Mouse (Mus musculus): ENCODE data around the gene Hspa1b. TPM values are rescaled to one million over a fixed set of nuclear protein-coding genes. Genes with fewer than 3 reads are reported as not detected.
"Not testable (repeated sequence)": the region's sequence is repeated elsewhere in the genome, so short reads cannot be mapped to it uniquely, and the experiment has no call there.

The Hspa1b gene
- total RNA-seq, 2 experiments from 2014 or later, result 14.9 to 23.0 TPM

DNA sequence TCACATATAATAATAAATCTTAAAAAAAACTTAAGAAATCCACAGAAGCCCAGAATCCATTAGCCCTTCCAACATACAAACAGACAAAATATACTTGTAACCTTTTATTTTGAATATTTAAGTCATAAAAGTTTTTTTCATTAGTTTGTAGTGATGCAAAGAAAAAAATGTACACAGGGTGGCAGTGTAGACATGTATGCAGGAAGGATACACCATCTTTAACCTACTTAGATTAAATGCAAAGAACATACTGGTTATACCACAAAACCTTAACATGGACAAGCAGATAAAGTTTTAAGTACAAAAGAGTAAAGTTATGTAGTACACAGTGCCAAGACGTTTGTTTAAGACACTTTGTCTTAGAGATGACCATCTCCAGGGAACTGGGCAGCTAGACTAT is 2.7 kb downstream of the Hspa1b start:
- ATAC-seq (ENCODE audit: poor library complexity, severe bottlenecking), result no peak

DNA sequence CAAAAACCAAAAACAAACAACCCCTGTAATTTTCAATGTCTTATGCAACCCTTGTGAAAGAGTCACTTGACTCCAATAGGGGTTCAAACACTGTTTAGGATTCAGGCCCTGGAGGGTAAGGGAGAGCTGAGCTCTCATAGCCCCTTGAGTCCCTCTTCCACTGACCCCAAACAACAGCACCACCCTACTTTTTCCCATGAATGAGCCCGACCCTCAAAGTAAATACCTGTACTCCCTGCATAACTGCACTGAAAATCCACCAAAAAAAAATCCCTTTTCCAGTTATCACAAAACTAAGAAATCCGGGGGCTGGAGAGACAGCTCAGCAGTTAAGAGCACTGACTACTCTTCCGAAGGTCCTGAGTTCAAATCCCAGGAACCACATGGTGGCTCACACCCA is 3.2 kb downstream of the Hspa1b start:
- ATAC-seq (ENCODE audit: poor library complexity, severe bottlenecking), result no peak

DNA sequence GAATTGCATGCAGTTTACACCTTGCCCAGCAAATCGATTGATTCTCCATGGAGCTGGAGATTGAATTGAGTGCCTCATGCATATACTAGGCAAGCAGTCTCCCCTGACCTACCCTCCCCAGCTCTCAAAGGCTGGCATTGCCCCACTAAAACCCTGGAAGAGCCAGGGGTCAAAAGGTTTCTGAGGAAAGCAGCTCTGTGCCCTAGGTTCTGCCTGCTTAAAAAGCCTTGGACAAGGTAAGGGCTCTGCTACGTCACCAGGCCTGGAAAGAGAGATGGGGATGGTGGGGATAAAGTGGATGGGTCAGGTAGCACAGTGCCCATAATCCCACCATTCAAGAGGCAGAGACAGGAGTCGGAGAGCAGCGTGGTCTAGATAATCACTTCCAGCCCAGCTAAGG is 4.2 kb downstream of the Hspa1b start:
- ATAC-seq (ENCODE audit: poor library complexity, severe bottlenecking), result no peak

DNA sequence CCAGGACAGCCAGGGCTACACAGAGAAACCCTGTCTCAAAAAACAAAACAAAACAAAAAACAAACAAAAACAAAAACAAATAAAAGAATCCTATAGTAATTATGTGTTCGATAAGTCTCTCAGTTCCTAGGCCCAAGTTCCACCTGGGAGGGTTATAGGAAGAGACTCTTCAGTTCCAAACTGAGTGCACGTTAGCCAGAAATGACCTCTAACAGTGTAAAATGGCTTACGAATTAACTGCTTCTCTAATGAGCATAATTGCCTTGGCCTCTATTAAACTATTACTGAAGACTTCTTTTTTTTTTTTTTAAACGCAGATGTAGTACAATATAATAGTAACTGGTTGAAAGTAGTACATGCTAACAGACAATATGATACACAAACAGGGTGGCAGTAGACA is 5.1 kb downstream of the Hspa1b start:
- no peak for ATAC-seq (ENCODE audit: poor library complexity, severe bottlenecking)

DNA sequence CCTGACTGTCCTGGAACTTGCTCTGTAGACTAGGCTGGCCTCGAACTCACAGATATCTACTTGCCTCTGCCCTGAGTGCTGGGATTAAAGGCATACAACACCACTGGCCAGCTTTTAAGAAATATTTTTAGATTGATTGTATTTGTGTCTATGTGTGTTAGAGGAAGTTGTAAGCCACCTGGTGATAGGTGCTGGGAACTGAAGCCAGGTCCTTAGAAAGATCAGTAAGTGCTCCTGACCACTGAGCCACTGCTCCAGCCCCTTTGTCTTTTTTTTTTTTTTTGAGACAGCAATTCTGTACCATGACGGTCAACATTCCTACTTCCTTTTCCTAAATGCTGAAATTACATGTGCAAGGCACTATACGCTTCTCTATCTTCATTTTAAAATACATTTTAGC is 5.8 kb downstream of the Hspa1b start:
- no peak for ATAC-seq (ENCODE audit: poor library complexity, severe bottlenecking)

DNA sequence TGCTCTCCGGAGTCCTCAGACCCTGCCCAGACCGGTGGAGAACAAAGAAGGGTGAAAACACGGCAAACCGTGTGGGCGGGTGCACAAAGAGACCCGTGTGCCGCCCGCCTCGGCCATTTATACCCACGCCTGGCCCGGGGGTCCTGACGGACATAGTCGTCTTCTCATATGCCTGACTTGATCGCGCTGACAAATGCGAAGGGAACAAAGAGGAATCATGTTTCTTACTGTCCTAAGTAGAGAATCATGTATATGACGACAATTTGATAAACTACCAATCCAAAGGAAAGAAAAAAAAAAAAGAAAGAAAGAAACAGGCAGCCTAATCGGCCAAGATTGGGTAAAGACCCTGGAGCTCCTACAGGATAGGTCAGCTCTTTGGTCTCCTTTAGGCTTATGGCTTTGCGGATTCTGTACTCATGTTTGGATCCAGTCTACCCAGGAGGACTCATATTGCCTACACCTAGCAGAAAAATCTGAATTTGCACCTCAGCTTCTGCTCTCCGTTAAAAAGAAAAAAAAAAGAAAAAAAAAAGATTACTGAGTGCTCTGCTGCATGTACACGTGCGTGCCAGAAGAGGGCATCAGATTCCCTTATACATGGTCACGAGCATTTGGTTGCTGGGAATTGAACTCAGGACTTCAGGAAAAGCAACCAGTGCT is 6.5 kb downstream of the Hspa1b start:
- peak; percentile 89 for ATAC-seq (ENCODE audit: poor library complexity, severe bottlenecking)

DNA sequence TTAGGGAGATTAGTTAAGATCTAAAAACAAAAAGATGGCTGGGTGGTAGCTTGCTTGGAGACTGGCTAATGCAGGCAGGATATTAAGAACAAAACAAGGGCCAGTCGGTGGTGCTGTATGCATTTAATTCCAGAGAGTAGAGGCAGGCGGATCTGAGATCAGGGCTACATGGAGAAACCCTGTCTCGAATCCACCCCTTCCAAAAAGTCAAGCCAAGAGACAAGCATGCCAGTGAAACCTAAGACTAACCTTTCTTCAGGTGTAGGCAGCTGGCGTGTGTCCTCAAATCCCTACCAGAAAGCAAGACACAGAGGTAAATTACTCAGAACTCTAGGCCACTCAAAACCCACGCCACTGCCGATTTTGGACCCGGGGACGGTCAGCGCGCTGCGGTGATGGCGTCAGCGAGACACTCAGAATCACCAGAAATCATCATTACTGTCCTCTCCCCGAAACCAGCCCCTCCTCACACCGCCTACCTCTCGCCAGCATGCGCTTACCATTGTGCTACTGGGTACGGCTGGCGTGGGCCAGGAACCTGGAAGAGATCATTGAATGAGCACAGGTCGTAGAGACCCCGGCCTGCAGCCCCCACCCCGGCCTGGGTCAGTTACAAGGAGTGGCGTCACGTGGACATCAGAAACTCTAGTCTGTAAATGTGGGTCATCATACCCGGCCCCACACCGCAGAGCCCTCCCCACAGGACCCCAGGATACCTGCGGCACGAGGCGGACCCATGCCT is 7.2 kb downstream of the Hspa1b start:
- ATAC-seq (ENCODE audit: poor library complexity, severe bottlenecking), result peak; percentile 7; the same call in 1 of the 2 replicates

DNA sequence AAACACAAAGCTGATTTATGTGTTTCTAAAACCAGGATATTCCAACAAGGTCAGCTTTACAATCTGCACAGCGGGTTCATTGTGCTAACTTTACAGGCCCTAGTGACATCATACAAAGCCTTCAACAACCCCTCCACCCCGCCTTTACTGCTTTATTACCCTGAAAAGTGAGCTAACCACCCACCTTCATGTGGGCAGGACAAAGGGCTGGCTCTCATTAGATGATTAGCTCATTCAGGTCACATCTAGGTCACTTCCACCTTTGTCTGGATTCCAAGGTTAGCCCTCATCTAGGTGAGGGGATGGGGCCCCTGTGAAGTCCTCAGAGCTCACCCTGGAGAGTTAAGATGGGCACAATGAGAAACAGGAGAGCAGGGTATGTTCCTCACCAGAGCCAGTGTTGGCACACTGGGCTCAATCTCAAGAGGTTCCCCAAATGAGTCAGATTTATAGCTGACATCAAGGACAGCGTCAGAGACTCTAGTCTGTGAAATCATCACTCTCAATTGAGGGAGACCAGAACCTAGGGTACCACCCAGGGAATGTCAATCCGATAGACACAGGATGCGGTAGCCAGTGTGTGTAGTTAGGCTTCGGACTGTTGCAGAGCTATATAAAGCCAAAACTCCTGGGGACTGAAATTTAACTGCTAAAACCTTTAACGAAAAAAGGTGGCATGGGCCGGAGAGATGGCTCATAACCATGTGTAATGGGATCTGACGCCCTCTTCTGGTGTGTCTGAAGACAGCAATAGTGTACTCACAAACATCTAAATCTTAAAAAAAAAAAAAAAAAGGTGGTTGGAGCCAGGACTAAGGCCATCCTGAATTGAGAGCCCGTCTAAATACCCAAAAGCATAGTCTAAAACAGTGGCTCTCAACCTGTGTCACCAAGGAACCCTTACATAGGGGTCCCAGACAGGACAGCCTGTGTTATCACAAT is 8.3 kb downstream of the Hspa1b start:
- no peak for ATAC-seq (ENCODE audit: poor library complexity, severe bottlenecking)

DNA sequence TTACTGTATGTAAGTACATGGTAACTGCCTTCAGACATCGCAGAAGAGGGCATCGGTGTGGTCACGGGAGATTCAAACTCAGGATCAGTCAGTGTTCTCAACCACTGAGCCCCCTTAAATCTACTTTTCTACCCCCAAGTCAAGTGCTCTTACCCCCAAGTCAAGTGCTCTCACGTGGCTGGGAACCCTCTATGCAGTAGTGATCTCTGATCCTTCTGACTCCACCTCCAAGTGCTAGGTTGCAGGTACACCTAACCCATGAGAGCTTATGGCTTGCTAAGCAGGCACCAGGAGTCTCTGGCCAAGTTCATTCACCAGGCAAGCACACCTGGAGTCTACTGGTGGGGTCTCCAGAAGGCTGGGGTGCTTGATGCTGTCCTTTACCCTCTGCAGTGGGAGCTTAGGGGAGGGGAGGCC is 9.5 kb downstream of the Hspa1b start:
- no peak for ATAC-seq (ENCODE audit: poor library complexity, severe bottlenecking)

DNA sequence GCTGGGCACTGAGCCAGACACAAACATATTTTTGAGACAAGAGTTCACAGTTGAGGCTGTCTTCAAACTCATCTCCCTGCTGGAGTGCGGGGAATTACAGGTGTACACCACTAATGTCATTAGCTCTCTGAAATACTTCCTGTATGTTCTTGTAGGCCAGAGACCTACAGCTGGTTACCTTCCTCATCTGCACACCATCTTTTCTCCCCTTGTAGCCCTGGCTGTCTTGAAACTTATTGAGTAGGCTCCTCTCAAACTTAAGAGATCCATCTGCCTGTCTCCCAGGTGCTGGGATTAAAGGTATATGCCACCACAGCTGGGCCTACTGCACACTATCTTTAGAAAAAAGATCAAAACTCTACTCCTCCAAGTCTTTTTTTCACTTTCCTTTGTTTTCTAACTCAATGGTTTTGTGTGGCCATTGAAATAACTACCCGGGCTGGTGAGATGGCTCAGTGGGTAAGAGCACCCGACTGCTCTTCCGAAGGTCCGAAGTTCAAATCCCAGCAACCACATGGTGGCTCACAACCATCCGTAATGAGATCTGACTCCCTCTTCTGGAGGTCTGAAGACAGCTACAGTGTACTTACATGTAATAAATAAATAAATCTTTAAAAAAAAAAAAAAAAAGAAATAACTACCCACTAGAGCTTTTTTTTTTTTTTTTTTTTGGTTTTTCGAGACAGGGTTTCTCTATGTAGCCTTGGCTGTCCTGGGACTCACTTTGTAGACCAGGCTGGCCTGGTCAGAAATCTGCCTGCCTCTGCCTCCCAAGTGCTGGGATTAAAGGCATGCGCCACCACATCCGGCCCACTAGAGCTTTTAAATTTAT is 10.1 kb downstream of the Hspa1b start:
- not testable (repeated sequence) for ATAC-seq (ENCODE audit: poor library complexity, severe bottlenecking)

DNA sequence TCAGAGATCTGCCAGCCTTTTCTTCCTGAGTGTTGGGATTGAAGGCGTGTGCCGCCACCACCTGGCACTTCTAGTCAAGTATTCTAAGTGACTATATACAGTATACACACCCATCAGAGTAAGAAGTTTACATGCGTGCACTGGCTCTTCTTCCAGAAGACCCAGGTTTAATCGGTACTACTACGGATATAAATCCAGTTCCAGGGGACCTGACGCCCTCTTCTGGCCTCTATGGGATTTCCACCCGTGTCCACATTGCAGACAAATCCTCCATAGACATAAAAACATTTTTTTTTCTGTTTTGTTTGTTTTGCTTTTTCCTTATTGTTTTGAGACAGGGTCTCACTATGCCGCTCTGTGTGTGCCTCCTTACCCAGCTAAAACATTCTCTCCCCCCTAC is 11.4 kb downstream of the Hspa1b start:
- peak; percentile 28; the same call in 1 of the 2 replicates for ATAC-seq (ENCODE audit: poor library complexity, severe bottlenecking)

DNA sequence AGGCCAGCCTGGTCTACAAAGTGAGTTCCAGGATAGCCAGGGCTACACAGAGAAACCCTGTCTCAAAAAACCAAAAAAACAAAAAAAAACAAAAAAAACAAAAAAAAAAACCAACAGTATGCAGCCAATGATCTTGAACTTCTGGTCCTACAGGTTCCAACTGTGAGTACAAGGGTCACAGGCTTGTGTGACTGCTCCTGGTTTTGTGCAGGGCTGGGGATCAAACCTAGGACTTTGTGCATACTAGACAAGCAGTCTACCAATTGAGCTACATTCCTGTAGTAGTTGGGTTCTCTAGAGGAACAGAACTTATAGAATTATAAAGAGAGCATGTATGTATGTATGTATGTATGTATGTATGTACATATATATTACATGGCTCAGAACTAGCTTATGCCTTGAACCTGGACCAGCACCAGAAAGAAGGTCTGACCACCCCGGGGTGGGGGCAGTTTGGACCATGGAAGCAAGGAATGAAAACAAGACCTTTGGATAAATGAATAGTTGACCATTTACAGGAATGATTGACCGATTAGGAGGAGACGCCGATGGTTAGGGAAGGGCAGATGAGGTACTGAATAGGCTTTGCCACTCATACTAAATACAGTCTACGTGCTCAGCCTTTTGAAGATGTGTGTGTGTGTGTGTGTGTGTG is 12.4 kb downstream of the Hspa1b start:
- ATAC-seq (ENCODE audit: poor library complexity, severe bottlenecking), result no peak

DNA sequence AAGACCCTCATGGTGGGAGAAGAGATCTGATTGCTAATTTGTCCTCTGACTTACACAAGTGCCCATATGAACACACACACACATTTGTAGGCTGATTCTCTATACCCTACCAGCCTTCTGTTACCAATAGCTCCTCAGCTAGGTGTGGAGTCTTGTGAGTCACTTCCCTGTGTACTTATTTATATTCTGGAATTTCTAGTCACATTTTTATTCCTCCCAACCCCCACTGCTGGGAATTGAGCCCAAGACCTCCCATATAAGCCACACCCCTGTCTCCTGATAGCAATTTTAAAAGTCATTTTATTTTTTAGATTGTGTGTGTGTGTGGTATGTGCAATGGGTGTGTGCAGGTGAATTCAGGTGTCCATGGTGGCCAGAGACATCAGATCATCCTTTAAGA is 14.7 kb downstream of the Hspa1b start:
- no peak for ATAC-seq (ENCODE audit: poor library complexity, severe bottlenecking)

DNA sequence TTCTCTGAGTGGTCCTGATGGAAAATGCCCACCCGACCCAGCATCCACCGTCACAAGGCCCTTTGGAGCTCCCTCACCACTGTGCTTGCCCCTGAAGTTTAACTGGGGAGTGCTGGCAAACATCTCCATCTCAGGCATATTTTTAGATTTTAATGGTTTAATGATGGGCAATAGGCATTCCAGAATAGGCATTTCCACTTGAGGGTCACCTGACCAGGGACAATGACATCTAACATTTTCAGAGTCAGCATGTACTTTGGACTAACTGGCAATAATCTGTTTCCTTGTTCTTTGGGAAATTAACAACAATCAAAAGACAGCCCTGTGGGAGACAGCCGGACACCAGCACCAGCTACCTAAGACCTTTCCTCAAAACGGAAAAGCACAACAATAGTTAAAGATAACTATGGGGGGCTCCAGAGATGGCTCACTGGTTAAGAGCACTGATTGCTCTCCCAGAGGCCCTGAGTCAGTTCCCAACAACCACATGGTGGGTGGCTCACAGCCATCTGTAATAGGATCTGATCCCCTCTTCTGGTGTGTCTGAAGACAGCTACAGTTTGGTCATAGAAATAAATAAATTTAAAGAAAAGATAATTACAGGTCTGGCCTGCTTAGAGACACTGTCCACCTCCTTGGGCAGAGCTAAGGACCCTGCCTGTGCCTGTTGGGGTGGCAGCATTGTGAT is 15.8 kb downstream of the Hspa1b start:
- no peak for ATAC-seq (ENCODE audit: poor library complexity, severe bottlenecking)

DNA sequence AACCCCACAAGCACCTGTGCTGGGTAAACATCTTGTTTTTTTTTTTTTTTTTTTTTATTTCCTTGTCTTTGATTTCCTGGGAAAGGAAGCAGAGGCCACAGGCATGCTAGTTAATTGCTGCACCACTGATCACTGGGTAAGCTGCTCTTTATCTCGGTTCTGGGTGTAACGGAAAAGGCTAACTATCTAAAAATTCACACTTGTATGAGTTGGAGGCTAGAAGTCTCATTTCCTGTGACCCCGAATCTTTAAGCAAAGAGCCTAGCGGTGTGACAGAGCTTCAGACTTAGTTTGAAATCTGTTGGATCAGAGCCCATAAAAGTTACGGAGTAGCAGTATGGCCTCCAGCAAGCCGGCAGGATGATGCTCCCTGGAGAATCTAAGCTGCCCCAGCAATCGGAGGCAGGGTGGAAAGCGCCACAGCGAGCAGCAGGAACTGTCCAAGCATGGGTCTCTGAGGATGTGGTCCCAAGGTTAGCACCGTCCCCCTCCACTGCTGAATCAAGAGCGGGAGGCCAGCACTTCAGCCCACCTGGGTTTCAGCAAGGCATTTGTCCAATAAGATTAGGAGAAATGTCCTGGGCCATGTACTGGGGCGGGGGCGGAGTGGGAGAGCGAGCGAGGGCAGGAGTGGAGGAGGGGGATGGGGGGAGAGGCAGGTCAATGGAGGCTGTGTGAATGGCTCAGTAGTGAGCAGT is 17.5 kb downstream of the Hspa1b start:
- ATAC-seq (ENCODE audit: poor library complexity, severe bottlenecking), result no peak

DNA sequence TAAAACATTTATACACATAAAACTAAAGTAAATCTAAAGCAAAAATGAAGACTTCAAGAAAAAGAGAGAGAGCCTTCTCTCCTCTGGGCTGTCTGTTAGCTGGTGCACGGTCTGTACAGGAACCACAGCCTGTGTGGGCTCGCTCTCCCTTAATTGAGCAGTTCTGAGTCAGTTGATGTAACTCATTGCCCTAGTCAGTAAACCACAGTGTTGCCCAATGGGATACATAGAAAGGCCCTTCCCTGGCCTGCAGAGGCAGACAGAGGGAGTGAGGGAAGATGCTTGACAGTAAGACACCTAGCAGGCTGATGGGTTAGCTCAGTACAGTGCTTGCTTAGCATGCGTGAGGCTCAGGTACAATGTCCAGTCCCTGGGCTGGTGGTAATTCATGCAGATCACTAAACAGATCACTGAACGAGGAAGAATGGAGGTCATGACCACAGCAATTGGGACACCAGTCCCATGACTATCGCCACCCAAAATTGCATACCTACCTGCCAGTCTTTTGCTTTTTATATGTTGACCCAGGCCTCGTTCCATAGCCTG is 21.0 kb downstream of the Hspa1b start:
- peak; percentile 83 for ATAC-seq (ENCODE audit: poor library complexity, severe bottlenecking)

DNA sequence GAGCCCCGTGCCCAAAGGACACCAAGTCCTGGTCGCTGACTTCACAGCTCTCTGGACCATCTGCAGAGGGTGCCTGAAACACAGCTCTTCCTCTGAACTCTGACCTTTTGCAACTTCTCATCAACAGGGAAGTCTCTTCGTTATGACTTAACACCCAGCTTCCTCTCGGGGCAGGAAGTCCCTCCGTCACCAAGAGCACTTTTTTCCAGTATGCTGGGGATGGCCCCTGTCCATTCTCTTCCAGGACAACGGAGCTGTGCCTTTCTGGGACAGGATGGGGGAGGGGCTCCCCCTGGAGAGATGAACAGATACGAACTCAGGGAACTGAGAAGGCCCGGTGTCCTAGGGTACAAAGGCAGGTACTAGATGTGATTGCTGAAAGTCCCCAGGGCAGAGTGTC is 24.2 kb downstream of the Hspa1b start:
- peak; percentile 53 for ATAC-seq (ENCODE audit: poor library complexity, severe bottlenecking)

DNA sequence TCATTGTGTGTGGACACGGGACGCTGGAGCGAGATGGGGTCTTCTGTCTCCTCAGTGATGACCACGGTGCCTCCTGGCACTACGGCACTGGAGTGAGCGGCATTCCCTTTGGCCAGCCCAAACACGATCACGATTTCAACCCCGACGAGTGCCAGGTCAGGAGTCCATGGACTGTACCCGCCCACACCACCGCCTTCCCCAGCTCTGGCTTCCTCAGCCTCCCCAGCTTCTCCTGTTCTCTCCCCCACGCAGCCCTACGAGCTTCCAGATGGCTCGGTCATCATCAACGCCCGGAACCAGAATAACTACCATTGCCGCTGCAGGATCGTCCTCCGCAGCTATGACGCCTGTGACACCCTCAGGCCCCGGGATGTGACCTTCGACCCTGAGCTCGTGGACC is 25.0 kb downstream of the Hspa1b start:
- no peak for ATAC-seq (ENCODE audit: poor library complexity, severe bottlenecking)

DNA sequence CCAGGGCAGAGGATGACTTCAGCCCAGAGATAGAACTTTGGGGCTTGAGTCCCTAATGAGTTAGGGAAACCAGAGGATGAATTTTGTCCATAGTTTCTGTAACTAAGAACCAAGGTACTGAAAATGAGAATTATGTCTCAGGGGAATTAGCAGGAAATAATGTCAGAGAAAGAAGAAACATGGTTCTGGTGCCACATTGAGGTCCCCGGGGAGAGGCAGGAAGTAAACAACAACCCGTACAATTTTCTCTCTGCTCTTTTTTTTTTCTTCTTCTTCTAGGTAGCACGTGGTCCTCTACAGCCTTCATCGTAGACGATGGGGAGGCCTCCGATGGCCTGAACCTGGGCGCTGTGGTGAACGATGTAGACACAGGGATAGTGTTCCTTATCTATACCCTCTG is 26.8 kb downstream of the Hspa1b start:
- ATAC-seq (ENCODE audit: poor library complexity, severe bottlenecking), result no peak

Data from megakaryocyte, adult 5-6 weeks (primary cell).